Mouse (Mus musculus) common myeloid progenitor, adult 5-6 weeks (primary cell): ENCODE results near the gene Ighmbp2. TPM values are rescaled to one million over a fixed set of nuclear protein-coding genes. Genes with fewer than 3 reads are reported as not detected.
"Not testable (repeated sequence)": the region's sequence is repeated elsewhere in the genome, so short reads cannot be mapped to it uniquely, and the experiment has no call there.

Experiments used
- ATAC-seq: replicated peaks from 2 replicates; pipeline ENCODE4 v1.8.0; 2016; ENCODE audit warnings: low read depth, mild to moderate bottlenecking, moderate TSS enrichment, inconsistent platforms; ENCODE audit not compliant: poor library complexity, severe bottlenecking
- total RNA-seq: library from RNA; stranded (forward); fragments of 200-1000, 187-1606 nt; gene quantifications from 2 replicates; pipeline ENCODE4 v1.2.3, GENCODE M21; 2017

Ighmbp2 gene
- total RNA-seq, 1 experiment from 2014 or later = 4.8 TPM

DNA sequence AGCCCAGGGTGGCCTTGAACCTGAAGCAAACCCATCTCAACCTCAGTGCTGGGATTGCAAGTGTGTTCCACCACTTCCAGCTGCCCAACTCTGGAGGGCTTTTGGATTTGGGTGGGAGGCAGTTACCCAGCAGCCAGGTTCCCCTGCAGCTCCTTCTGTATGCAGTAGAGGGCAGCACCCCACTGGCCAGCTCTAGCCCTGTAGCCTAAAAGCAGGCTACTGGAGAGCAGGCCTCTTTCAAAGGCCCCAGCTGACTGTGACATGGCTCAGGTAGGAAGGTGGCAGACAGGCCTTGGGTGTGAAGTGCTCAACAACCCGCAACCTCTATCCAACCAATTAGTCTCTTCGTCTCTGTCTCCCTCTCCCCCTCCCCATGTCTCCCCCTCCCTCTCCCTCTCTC lies 9.2 kb upstream of the Ighmbp2 start:
- ATAC-seq = peak; percentile 93

DNA sequence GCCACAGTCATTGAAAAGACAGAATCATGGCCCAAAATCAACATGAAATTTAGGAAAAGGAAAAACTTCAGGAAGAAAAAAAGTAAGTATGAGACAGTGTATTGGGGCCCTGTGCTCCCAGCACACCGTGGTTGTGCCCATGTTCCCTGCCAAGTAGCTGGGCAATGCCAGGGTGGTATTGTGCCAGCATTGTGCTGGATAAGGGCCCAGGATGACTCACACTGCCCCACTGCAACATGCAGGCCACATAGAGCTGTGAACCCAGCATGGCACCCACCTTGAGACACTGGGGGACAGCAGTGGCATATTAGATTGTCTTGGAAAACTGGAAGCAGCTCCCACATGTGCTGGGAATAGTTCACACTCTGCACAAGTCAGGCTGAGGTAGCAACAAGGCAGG lies 6.2 kb upstream of the Ighmbp2 start:
- no peak for ATAC-seq

DNA sequence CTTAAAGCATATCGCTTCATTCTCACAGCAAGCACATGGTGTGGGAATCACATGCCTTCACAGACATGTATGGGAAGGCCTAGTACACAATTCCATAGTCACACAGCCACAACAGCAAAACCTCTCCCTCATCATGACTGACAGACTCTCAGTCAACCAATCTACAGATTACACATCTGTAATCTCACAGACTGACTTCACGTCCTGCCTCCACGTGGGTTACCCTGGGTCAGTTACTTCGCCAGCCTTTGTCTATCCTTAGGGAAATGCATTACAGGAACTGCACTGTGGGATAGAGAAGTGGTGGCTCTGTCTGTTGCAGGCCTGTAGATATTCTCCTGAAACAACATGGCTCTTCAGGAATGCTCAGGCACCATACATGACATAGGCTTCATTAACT lies 931 bp downstream of the Ighmbp2 start:
- ATAC-seq = no peak

- no peak for ATAC-seq
These were observed 7.0 kb downstream of the Ighmbp2 start for GRCm38 (mm10) chr19:3275744-3276365.

GRCm38 (mm10) chr19:3273331-3273730 lies 9.5 kb downstream of the Ighmbp2 start:
- no peak for ATAC-seq

GRCm38 (mm10) chr19:3271366-3271765 lies 11.5 kb downstream of the Ighmbp2 start:
- ATAC-seq = no peak

GRCm38 (mm10) chr19:3269803-3270202 lies 13.0 kb downstream of the Ighmbp2 start:
- ATAC-seq = no peak

DNA sequence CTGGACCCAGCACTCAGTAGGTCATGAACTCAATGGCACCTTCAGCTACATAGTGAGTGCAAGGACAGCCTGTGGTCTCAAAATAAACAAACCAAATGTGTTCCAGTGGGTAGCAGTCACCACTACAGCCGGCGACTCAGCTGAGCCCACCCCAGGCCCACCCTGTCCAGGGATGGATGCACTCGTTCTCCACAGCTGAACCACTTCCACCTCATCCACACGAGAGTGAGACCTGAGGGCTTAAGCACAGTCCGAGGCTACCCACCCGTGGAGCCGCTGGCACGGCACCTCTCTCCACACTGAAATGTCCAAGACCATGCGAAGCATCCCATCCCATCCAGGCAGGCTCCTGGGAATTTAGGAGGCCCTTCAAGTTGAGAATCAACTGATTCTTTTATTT lies 13.5 kb downstream of the Ighmbp2 start:
- no peak for ATAC-seq

GRCm38 (mm10) chr19:3268218-3268980 lies 14.4 kb downstream of the Ighmbp2 start:
- no peak for ATAC-seq

DNA sequence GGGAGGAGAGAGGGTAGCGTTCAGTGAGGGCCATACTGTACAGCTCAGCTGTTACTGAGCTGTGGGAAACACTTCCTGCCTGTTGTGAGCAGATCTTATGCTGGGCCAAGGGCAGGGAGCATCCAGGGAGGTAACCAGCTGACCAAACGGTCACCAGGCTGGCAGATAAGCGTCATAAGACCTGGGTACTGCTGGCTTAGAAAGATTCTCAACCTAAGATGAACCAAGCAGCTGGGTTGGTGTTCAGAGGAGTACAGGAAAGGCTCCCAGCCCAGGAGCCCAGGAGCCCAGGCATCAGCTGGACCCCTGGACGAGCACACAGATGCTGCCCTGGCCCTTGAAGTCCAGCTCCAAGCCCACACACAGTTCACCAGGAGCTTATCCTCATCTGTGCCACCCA lies 15.5 kb downstream of the Ighmbp2 start:
- no peak for ATAC-seq

GRCm38 (mm10) chr19:3266676-3267075 lies 16.1 kb downstream of the Ighmbp2 start:
- ATAC-seq = no peak

GRCm38 (mm10) chr19:3266136-3266535 lies 16.7 kb downstream of the Ighmbp2 start:
- no peak for ATAC-seq

GRCm38 (mm10) chr19:3265180-3265579 lies 17.6 kb downstream of the Ighmbp2 start:
- no peak for ATAC-seq

DNA sequence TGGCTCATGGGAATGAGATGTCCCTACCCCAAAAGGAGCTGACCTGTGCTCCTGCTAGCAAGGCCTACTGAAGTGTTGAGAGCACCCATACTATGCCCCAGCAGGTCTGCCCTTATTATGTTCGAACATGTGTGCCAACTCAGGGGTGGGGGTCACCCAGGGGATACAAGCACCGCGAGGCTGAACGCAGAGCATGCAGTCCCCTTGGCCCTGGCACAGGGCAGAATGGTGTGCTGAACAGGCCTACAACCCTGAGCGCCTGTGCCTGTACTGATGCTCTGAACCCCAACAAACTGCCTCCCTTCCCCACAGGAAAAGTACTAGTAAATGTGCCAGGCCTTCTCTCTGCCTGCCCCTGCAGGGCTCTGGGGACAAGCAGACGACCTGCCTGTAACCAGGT lies 18.5 kb downstream of the Ighmbp2 start:
- ATAC-seq = no peak

GRCm38 (mm10) chr19:3261764-3262525 lies 20.9 kb downstream of the Ighmbp2 start:
- ATAC-seq = no peak

GRCm38 (mm10) chr19:3261336-3261735 lies 21.5 kb downstream of the Ighmbp2 start:
- ATAC-seq = no peak

- no peak for ATAC-seq
These were observed 22.2 kb downstream of the Ighmbp2 start for GRCm38 (mm10) chr19:3260591-3260990.

GRCm38 (mm10) chr19:3260016-3260415 lies 22.8 kb downstream of the Ighmbp2 start:
- no peak for ATAC-seq

- not testable (repeated sequence) for ATAC-seq
These were observed 57.6 kb downstream of the Ighmbp2 start for GRCm38 (mm10) chr19:3225261-3225660.

DNA sequence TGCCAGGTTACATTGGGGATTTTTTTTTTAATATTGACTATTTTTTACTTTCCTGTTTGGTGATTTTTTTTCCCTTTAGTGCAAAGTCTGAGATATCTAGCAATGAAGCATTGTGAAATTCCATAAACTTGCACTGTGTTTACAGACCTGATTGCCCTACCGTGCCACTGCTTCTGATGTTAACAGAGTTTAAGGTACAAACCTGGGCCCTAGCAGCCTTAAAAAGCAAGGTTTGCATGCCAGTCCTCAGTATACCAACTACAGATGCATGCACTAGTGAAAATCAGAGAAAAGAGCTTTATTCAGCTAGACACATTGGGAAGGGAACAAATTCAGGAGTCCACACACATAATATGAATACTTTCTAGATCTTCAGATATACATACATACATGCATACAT lies 67.9 kb downstream of the Ighmbp2 start:
- not testable (repeated sequence) for ATAC-seq
